Mouse (Mus musculus) neural tube, embryonic 12.5 days (tissue): ENCODE measurements at regions not wholly inside any gene's neighbourhood (a gene's known extent, or its start where the extent isn't known, plus 50 kb on each side); places are given as distances from the start of the nearest gene placed in this dataset.

Source experiments
- ATAC-seq: fragments of 200-750 bp; cut with Nextera tagmentation; 2 replicates; pipeline ENCODE4 v1.8.0; 2017; ENCODE audit warnings: low read depth, mild to moderate bottlenecking, moderate TSS enrichment, moderate library complexity; ENCODE audit not compliant: low FRiP score
- H3K27ac ChIP-seq: fragments of 300-500 bp; sonication (generic); 2 replicates; pipeline ENCODE4 v1.5.1; 2016
- H3K27me3 ChIP-seq: fragments of 300-500 bp; sonication (generic); replicated peaks from 2 replicates; pipeline ENCODE4 v1.6.1; 2016; ENCODE audit warnings: mild to moderate bottlenecking
- H3K36me3 ChIP-seq: fragments of 300-500 bp; sonication (generic); 2 replicates; pipeline ENCODE4 v1.6.1; 2016; ENCODE audit warnings: mild to moderate bottlenecking
- H3K4me1 ChIP-seq: fragments of 300-500 bp; sonication (generic); 2 replicates; pipeline ENCODE4 v1.6.1; 2016
- H3K4me2 ChIP-seq: fragments of 300-500 bp; sonication (generic); replicated peaks from 2 replicates; pipeline ENCODE4 v1.6.1; 2016; ENCODE audit warnings: mild to moderate bottlenecking
- H3K4me3 ChIP-seq: fragments of 300-500 bp; sonication (generic); 2 replicates; pipeline ENCODE4 v1.5.1; 2016
- H3K9ac ChIP-seq: fragments of 300-500 bp; sonication (generic); 2 replicates; pipeline ENCODE4 v1.6.1; 2016; ENCODE audit warnings: mild to moderate bottlenecking
- H3K9me3 ChIP-seq: fragments of 300-500 bp; sonication (generic); 2 replicates; pipeline ENCODE4 v1.6.1; 2016; ENCODE audit warnings: mild to moderate bottlenecking
- WGBS: fragments of 180-500 bp; shearing (Covaris S2); methylation state at CpG from one replicate; pipeline ENCODE4 v1.1.7; 2016; 5-methylcytosine and 5-hydroxymethylcytosine counted together

DNA sequence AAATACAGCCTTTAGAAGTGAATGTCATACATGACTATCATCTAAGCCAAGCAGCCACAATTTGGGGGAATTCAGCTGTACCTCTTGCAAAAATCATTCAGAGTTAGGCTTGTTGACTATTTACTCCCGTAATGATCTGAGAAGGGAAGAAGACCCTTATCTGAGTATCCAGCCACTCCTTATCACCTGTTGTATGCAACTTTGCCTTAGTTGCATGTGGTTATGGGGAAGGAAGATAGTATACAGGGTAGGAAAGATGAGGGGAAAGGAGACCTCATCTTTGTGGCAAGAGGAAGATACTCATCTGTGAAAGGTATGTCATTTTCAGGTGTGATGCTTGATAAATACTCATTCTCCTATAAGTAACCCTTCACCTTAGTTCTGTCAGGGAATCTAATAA lies 624.6 kb downstream of the Nova1 start:
- ATAC-seq: no peak
- Histone ChIP-seq H3K9ac (no peak overlapping the region), H3K36me3 (no peaks in the 10 kb centered on the region), H3K4me1 (no peaks in the 10 kb centered on the region), H3K27me3 (no peaks in the 10 kb centered on the region), H3K27ac (no peak overlapping the region), H3K4me2 (no peak overlapping the region), H3K9me3 (no peaks in the 10 kb centered on the region), H3K4me3 (no peak overlapping the region)
- 94% methylated on average over 1 of the region's 1 CpGs for whole genome bisulfite sequencing
